Mouse (Mus musculus): ENCODE data around the gene Lzts2. TPM values are rescaled to one million over a fixed set of nuclear protein-coding genes. Genes with fewer than 3 reads are reported as not detected.

Lzts2 gene
- polyA plus RNA-seq, 1 experiment from 2014 or later: 68.9 TPM

DNA sequence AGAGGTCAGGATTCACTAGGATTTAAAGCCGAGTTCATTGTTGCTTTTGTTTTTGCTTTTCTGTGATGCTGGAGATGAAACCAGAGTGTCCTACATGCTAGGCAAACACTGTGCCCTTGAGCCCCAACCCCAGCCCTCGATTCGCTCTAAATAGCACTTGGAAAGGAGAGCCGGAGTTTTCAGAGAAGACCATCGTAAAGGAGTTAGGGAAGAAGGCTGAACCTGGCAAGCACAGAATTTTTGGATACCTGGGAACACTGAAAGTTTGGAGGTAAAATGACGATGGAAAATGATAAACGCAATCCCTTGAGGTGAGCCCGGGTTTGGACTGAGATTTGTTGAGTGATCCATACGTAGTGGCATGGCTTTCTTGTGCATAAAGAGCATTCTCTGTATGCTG is 25.9 kb upstream of the Lzts2 start:
- no peak for ATAC-seq (ENCODE audit: low FRiP score, low read depth)
- Histone ChIP-seq H3K4me3 (peak overlapping the region; percentile 80), H3K27ac (no peak overlapping the region), H3K9me3 (no peaks in the 10 kb centered on the region), H3K36me3 (peaks cover 11% of the 10 kb centered on the region), H3K9ac (peak overlapping the region; percentile 86), H3K27me3 (no peaks in the 10 kb centered on the region), H3K4me1 (peaks cover 29% of the 10 kb centered on the region), H3K4me2 (replicated peaks) (peak overlapping the region; percentile 97)
- 23% methylated on average over 9 of the region's 9 CpGs for WGBS

DNA sequence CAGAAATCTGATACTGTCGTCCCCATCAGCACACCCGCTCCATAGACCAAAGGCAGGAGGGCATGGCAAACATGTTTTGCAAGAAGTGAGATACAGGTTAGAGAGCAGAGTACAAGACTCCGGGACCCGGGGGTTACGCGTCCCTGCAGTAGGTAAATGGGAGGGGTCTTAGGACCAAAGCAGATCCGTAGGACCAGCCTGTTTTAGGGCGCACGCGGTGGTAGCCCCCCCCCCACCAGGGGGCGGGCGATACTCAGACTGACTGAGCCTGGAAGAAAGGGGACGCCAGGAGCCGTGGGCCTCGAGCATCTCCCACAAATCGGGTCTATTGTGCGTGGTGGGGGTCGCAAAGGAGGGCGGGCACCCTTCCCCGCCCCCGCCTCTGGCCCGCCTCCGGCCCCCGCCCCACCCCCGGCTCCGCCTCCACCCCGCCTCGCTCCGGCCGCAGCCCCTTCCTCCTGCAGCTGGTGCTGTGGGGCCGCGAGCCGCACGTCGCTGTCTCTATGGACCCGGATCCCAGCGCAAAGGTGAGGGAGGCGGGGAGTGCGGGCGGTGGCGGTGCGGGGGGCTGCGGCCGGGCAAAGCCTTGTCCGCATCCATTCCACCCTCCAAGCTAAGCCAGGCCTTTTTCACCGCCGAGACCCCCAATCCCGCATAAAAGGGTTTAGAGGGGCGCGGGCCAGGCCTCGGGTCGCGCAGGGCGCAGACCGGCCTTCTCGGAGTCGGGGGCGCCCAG is 25.2 kb upstream of the Lzts2 start, which contains the start of gene Sema4g:
Sema4g (plus strand) TSS at position 271 of the 736 bp plus-strand sequence.
- WGBS: under 1% methylated on average over 54 of the region's 58 CpGs
- peak; percentile 85 for ATAC-seq (ENCODE audit: low FRiP score, low read depth)
- H3K4me2 ChIP-seq (replicated peaks): peak within 1 kb of the TSS; percentile 97
- no peaks in the 10 kb centered on the region for H3K9me3 ChIP-seq
- H3K9ac ChIP-seq: peak within 1 kb of the TSS; percentile 86
- no peaks in the 10 kb centered on the region for H3K27me3 ChIP-seq
- peak within 1 kb of the TSS; percentile 28; the same call in 1 of the 2 replicates for H3K27ac ChIP-seq
- H3K4me3 ChIP-seq: peak within 1 kb of the TSS; percentile 80
- H3K36me3 ChIP-seq: peaks cover 11% of the 10 kb centered on the region
- peaks cover 29% of the 10 kb centered on the region for H3K4me1 ChIP-seq

DNA sequence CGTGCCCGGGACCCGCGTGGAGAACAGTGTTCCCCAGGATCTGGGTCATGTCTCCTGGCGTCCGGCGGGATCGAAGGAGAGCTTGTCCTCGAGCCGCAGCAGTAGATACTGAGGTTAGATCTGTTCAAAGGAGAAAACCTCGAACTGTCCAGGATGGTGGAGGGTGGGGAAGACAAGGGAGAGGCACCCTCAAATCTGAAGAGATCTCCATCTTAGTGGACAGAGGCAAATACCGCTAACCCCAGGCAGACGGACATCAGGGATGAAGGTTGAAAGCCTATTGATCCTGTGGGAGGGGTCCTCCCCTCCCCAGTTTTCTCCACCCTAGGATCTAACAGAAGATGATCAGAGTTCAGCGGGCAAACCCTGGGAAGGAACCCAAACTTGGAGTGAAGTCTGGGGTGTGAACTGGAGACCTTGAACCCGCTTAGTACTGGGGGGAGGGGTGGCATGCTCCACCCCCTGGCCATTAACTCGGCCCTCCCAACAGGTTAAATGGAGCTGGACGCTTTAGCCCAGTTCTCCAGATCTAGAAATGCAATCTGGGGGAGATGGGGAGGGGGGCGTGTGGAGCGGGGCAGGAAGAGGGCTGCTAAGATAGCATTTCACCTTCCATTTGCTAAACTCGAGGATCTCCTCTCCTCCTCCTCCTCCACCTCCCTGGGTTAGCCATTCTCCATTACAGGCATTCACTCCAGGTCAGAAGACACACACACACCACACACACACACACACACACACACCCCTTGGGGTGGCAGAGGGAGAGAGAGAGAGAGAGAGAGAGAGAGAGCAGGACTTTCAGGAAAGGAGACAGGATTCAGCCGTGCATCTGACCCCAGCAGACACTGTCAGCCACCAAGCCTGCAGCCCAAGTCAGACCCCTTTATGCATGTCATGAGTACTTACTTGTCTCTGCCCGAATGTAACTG is 24.4 kb upstream of the Lzts2 start:
- Histone ChIP-seq H3K9ac (peak overlapping the region; percentile 86), H3K36me3 (peaks cover 16% of the 10 kb centered on the region), H3K4me1 (peaks cover 29% of the 10 kb centered on the region), H3K27ac (peak overlapping the region; percentile 28; the same call in 1 of the 2 replicates), H3K27me3 (no peaks in the 10 kb centered on the region), H3K9me3 (no peaks in the 10 kb centered on the region), H3K4me2 (replicated peaks) (peak overlapping the region; percentile 97), H3K4me3 (peak overlapping the region; percentile 80)
- ATAC-seq (ENCODE audit: low FRiP score, low read depth): peak; percentile 22
- WGBS: 4% methylated on average over 22 of the region's 22 CpGs

DNA sequence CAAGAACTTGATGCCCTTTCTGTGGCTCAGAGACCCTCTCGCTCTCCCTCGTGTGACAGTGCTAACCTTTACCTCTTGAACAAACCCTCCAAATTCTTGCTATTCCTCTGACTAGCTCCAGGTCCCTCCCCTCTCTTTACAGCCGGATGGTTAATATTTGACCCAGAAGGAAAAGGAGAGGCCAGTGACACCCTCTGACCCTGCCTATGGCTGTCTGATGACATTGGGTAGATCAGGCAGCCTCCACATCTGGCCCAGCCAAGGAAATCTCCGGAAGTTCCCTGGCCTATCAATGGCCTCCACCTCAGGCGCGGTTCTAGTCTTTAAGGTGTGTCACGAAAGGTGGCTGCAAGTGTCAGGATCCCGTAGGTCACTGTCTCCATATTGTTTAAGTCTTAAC is 23.2 kb upstream of the Lzts2 start:
- Histone ChIP-seq H3K27ac (no peak overlapping the region), H3K9ac (peak overlapping the region; percentile 13; the same call in 1 of the 2 replicates), H3K36me3 (peaks cover 18% of the 10 kb centered on the region), H3K27me3 (no peaks in the 10 kb centered on the region), H3K4me3 (no peak overlapping the region), H3K4me2 (replicated peaks) (0 out of 2 replicates have a peak overlapping the region, but pooled peaks have one; percentile 9), H3K4me1 (peaks cover 29% of the 10 kb centered on the region), H3K9me3 (no peaks in the 10 kb centered on the region)
- WGBS: 84% methylated on average over 8 of the region's 8 CpGs
- no peak for ATAC-seq (ENCODE audit: low FRiP score, low read depth)

DNA sequence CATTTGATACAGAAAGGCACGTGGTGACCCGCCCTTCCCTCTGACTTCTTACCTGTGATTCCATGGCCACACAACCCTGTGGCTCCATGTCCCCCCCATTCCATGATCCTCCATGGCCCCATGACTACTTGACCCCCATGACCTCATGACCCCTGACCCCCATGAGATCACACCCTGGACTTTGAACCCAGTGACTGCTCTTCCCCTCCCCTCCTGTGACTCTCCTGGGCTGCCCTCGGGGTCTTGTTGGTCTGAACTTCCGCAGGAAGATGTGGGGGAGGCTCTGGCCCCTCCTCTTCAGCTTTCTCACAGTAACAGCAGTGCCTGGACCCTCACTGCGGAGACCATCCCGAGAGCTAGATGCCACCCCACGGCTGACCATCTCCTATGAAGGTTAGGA is 22.0 kb upstream of the Lzts2 start:
- Histone ChIP-seq H3K4me1 (peaks cover 29% of the 10 kb centered on the region), H3K27ac (no peak overlapping the region), H3K36me3 (peaks cover 29% of the 10 kb centered on the region), H3K27me3 (no peaks in the 10 kb centered on the region), H3K4me2 (replicated peaks) (no peak overlapping the region), H3K9me3 (no peaks in the 10 kb centered on the region), H3K4me3 (no peak overlapping the region), H3K9ac (no peak overlapping the region)
- WGBS: 38% methylated on average over 7 of the region's 7 CpGs
- no peak for ATAC-seq (ENCODE audit: low FRiP score, low read depth)

DNA sequence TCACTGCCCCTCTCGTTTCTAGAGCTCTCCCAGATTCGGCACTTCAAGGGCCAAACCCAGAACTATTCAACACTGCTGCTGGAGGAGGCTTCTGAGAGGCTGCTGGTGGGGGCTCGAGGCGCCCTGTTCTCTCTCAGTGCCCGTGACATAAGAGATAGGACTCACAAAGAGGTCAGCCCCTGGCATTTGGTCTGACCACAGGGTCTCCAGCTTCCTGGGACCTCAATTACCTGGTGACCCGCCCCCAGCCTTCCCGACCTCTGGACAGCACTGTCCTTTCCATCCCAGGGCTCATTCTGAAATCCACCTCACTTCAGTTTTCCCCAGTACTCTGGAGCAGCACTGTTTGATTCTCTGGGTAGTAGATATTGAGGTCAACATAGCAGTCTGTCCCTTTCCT is 21.5 kb upstream of the Lzts2 start:
- 48% methylated on average over 7 of the region's 7 CpGs for WGBS
- Histone ChIP-seq H3K27me3 (no peaks in the 10 kb centered on the region), H3K36me3 (peaks cover 33% of the 10 kb centered on the region), H3K4me2 (replicated peaks) (no peak overlapping the region), H3K9ac (no peak overlapping the region), H3K4me3 (no peak overlapping the region), H3K27ac (no peak overlapping the region), H3K4me1 (peaks cover 29% of the 10 kb centered on the region), H3K9me3 (no peaks in the 10 kb centered on the region)
- no peak for ATAC-seq (ENCODE audit: low FRiP score, low read depth)

DNA sequence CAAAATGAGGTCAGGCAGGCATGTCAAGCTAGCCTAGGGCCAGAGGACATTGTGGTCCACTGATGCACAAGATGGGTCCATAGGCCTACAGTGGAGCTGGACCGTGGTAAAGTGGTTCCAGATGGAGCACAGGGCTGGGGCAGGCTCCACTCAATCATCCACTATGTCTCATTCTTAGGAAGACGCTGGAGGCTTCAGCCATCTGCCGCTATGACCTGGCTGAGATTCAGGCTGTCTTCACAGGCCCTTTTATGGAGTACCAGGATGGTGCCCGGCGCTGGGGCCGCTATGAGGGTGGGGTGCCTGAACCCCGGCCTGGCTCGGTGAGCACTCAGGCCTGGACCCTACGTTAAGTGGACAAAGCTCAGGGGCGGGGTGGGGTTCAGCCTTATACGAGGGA is 16.4 kb upstream of the Lzts2 start:
- Histone ChIP-seq H3K36me3 (peaks cover 79% of the 10 kb centered on the region), H3K9me3 (no peaks in the 10 kb centered on the region), H3K9ac (no peak overlapping the region), H3K27ac (no peak overlapping the region), H3K4me2 (replicated peaks) (no peak overlapping the region), H3K27me3 (no peaks in the 10 kb centered on the region), H3K4me3 (no peak overlapping the region), H3K4me1 (no peaks in the 10 kb centered on the region)
- WGBS: 77% methylated on average over 11 of the region's 11 CpGs
- no peak for ATAC-seq (ENCODE audit: low FRiP score, low read depth)

DNA sequence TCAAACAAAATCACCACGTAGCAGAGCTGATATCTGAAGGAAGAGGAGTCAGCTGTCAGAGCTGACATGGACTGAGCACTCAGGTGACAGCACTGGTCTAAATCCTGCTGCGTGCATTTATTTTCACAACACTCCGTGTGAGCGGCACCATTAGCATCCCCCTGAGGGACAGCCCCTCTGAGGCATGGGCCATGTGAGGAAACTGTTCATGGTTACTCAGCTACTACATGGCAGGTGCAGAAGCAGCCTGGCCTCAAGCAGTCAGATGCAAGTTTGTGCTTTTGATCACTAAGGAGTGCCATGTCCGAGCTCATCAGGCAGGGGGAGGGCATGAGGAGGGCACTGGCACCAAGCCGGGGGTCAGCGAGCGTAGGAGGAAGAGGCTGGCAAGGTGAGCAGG is 14.6 kb upstream of the Lzts2 start:
- no peak overlapping the region for H3K4me3 ChIP-seq
- H3K4me2 ChIP-seq (replicated peaks): no peak overlapping the region
- no peaks in the 10 kb centered on the region for H3K27me3 ChIP-seq
- 80% methylated on average over 8 of the region's 8 CpGs for WGBS
- H3K36me3 ChIP-seq: peaks cover 88% of the 10 kb centered on the region
- H3K9ac ChIP-seq: no peak overlapping the region
- H3K9me3 ChIP-seq: no peaks in the 10 kb centered on the region
- H3K27ac ChIP-seq: no peak overlapping the region
- H3K4me1 ChIP-seq: no peaks in the 10 kb centered on the region
- no peak for ATAC-seq (ENCODE audit: low FRiP score, low read depth)

DNA sequence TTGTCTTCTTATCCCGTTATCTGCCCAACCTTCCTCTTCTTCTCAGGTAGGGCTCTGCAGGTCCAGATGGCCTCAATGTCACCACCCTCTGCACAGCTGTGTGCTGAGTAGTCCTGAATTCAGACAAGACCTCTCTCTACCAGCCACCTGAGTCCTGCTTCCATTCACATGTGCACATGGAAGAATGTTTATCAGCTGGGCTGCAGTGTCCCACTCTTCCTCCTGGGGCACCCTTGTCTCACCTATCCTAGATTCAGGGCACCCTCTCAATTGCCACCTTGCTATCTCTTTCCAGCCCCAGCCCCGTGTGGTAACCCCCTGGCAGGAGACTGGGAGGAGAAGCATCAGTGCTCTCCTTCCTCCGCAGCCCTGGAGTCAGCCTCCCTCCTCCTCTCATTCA is 11.9 kb upstream of the Lzts2 start:
- no peaks in the 10 kb centered on the region for H3K27me3 ChIP-seq
- no peak overlapping the region for H3K9ac ChIP-seq
- H3K4me2 ChIP-seq (replicated peaks): no peak overlapping the region
- 62% methylated on average over 3 of the region's 3 CpGs for WGBS
- no peak overlapping the region for H3K4me3 ChIP-seq
- no peak overlapping the region for H3K27ac ChIP-seq
- no peaks in the 10 kb centered on the region for H3K9me3 ChIP-seq
- H3K4me1 ChIP-seq: peaks cover 17% of the 10 kb centered on the region
- no peak for ATAC-seq (ENCODE audit: low FRiP score, low read depth)
- H3K36me3 ChIP-seq: peaks cover 74% of the 10 kb centered on the region

DNA sequence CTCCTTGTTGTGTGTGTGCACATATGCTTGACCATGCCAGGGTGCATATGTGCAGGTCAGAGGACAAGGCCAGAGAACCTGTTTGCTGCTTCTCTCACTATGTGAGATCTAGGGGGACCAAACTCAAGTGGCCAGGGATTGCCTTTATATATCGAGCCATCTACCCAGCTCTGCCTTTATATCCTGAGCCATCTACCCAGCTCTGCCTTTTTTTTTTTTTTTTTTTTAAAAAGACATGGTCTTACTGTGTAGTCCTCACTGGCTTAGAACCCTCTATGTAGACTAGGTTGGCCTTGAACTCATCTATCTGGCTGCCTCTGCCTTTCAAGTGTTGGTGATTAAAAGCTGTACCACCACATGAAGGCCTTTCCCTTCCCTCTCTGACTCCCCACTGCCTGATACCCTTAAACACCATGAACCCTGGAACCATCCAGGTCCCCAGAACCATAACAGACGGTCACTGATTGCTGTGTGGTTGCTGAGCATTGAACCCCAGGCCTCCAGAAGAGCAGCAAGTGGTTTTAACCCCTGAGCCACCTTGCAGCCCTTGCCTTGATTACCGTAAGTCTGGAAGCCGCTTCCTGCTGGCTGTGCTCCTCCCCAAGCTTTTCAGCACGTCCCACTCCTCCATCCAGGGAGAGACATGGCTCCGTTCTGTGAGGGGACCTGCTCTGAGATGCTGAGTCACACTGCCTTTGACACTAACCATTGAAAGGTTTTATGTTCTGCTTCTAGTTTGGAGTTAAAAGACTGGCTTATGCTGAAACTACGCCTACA is 10.3 kb upstream of the Lzts2 start:
- WGBS: 86% methylated on average over 7 of the region's 7 CpGs
- Histone ChIP-seq H3K9ac (no peak overlapping the region), H3K9me3 (no peaks in the 10 kb centered on the region), H3K4me3 (no peak overlapping the region), H3K4me1 (peaks cover 20% of the 10 kb centered on the region), H3K36me3 (peaks cover 65% of the 10 kb centered on the region), H3K27ac (no peak overlapping the region), H3K4me2 (replicated peaks) (no peak overlapping the region), H3K27me3 (no peaks in the 10 kb centered on the region)
- no peak for ATAC-seq (ENCODE audit: low FRiP score, low read depth)

DNA sequence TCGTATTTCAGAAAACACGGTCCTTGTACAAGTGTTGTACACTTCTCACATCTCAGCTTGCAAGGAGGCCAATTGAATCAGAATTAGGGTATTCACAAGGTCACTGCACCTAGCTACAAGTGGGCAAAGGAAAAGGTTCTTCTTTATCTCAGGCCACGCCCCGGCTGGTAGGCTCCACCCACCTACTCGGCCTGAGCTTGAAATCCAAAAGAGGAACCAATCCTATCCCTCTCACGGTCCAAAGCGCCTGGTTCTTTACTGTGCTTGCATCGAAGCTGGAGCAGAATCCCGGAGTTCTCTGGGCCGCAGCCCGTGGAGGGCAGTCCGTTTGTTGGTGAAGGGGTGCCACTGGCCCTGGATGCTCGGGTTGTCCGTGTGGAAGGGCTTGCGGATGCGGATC is 8.8 kb upstream of the Lzts2 start, which contains the start of gene Twnk:
Twnk (plus strand) TSS at position 220 of the 400 bp plus-strand sequence.
- WGBS: 11% methylated on average over 16 of the region's 16 CpGs
- no peak for ATAC-seq (ENCODE audit: low FRiP score, low read depth)
- no peaks in the 10 kb centered on the region for H3K9me3 ChIP-seq
- peak within 1 kb of the TSS; percentile 70 for H3K27ac ChIP-seq
- H3K4me1 ChIP-seq: peaks cover 20% of the 10 kb centered on the region
- H3K4me3 ChIP-seq: peak within 1 kb of the TSS; percentile 97
- peaks cover 64% of the 10 kb centered on the region for H3K36me3 ChIP-seq
- peak within 1 kb of the TSS; percentile 96 for H3K4me2 ChIP-seq (replicated peaks)
- no peaks in the 10 kb centered on the region for H3K27me3 ChIP-seq
- H3K9ac ChIP-seq: peak within 1 kb of the TSS; percentile 84
